Mouse (Mus musculus) cerebellum, adult 9-10 months (tissue): ENCODE data around the gene Zfp446.
"Not testable (repeated sequence)": the region's sequence is repeated elsewhere in the genome, so short reads cannot be mapped to it uniquely, and the experiment has no call there.

Experiments
- DNase-seq: peaks from one replicate; pipeline ENCODE4 v3.0.0; 2022

The Zfp446 gene

GRCm38 (mm10) chr7:12977682-12978389 is at the start of gene Zfp446:
Gene Zfp446 (plus strand): TSS chr7:12977848.
- DNase-seq = peak; percentile 99

GRCm38 (mm10) chr7:12933615-12934140 is 44.0 kb upstream of the Zfp446 start:
- DNase-seq = no peak

GRCm38 (mm10) chr7:12934808-12935207 is 42.8 kb upstream of the Zfp446 start:
- DNase-seq = no peak

- DNase-seq = not testable (repeated sequence)
These were observed 40.3 kb upstream of the Zfp446 start for GRCm38 (mm10) chr7:12937254-12937803.

- DNase-seq = no peak
These were observed 37.0 kb upstream of the Zfp446 start for GRCm38 (mm10) chr7:12940599-12940998.

- no peak for DNase-seq
These were observed 34.2 kb upstream of the Zfp446 start for GRCm38 (mm10) chr7:12943488-12943887.

GRCm38 (mm10) chr7:12949032-12949871 is 28.4 kb upstream of the Zfp446 start:
- DNase-seq = peak; percentile 98

GRCm38 (mm10) chr7:12949872-12950229 is 27.8 kb upstream of the Zfp446 start:
- no peak for DNase-seq

GRCm38 (mm10) chr7:12954896-12955295 is 22.8 kb upstream of the Zfp446 start:
- no peak for DNase-seq

- no peak for DNase-seq
These were observed 20.1 kb upstream of the Zfp446 start for GRCm38 (mm10) chr7:12957511-12957910.

- no peak for DNase-seq
These were observed 18.7 kb upstream of the Zfp446 start for GRCm38 (mm10) chr7:12958948-12959347.

GRCm38 (mm10) chr7:12959718-12960117 is 17.9 kb upstream of the Zfp446 start:
- DNase-seq = no peak

GRCm38 (mm10) chr7:12961511-12962141 is 16.0 kb upstream of the Zfp446 start:
- DNase-seq = no peak

- peak; percentile 95 for DNase-seq
These were observed 12.0 kb upstream of the Zfp446 start, which contains the start of gene Zfp324 for GRCm38 (mm10) chr7:12965678-12966091. Gene Zfp324 (plus strand): TSS chr7:12965838.

GRCm38 (mm10) chr7:12966104-12966845 is 11.4 kb upstream of the Zfp446 start:
- peak; percentile 88 for DNase-seq

GRCm38 (mm10) chr7:12970906-12971305 is 6.7 kb upstream of the Zfp446 start:
- DNase-seq = no peak

- peak; percentile 72 for DNase-seq
These were observed 1.5 kb downstream of the Zfp446 start for GRCm38 (mm10) chr7:12978931-12979722.

- DNase-seq = no peak
These were observed 2.1 kb downstream of the Zfp446 start for GRCm38 (mm10) chr7:12979776-12980175.

GRCm38 (mm10) chr7:12980291-12980690 is 2.6 kb downstream of the Zfp446 start:
- DNase-seq = no peak

- no peak for DNase-seq
These were observed 8.1 kb downstream of the Zfp446 start for GRCm38 (mm10) chr7:12985724-12986123.

- no peak for DNase-seq
These were observed 9.3 kb downstream of the Zfp446 start for GRCm38 (mm10) chr7:12986906-12987305.
